Mouse (Mus musculus): ENCODE measurements around the gene Cys1. TPM values are rescaled to one million over a fixed set of nuclear protein-coding genes. Genes with fewer than 3 reads are reported as not detected.

Cys1 gene
- total and polyA plus RNA-seq, 2 experiments from 2014 or later, result 1.4 to 3.9 TPM

DNA sequence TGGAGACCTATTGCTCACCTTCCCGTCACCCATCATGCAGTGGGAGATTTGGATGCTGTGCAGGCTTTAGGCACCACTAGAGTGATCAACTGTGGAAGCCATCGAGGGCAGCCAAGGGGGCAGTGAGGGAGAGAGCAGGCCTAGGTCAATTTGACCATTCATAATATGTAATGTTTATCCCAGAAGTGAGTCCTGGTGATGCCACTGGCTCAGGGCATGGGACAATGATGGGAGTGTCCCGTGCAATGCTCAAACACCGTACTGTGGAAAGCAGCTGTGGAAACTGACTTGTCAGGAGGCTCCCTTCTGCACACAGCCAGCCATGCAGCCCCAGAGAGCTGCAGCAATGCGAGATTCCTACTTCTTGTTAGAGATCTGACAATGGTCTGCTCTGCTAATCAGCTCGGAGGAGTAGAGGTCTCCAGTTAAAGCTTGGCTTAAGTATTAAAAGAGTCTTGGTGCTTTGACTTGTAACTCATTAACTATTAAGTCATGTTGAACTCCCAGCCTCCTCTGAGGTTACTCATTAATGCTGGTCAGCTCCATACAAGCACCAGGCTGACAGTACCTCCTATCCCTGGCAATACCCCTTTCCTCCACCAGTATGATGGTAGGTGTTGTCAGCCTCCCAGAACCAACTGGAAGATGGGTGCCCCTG is 4.6 kb upstream of the Cys1 start:
- H3K9ac ChIP-seq (replicated peaks; ENCODE audit: low read length), result no peak overlapping the region
- TF ChIP-seq CTCF (IDR thresholded peaks at IDR 0.05; ENCODE audit: low read depth), result no peak
- WGBS, result 65% methylated on average over 6 of the region's 6 CpGs
- no peak overlapping the region for H3K4me3 ChIP-seq (ENCODE audit: low read length)
- no peak overlapping the region for H3K4me2 ChIP-seq (ENCODE audit: low read depth, low read length)
- no peaks in the 10 kb centered on the region for H3K27me3 ChIP-seq (ENCODE audit: insufficient read depth, low read length)
- DNase-seq (ENCODE audit: low spot score), result no peak
- no peaks in the 10 kb centered on the region for H3K9me3 ChIP-seq (ENCODE audit: low read length)
- no peak overlapping the region for H3K27ac ChIP-seq
- ATAC-seq, result no peak
- no peaks in the 10 kb centered on the region for H3K36me3 ChIP-seq (ENCODE audit: insufficient read depth, low read length)
- peaks cover 7% of the 10 kb centered on the region; the same call in 1 of the 2 replicates for H3K4me1 ChIP-seq (ENCODE audit: insufficient read depth, low read length)

DNA sequence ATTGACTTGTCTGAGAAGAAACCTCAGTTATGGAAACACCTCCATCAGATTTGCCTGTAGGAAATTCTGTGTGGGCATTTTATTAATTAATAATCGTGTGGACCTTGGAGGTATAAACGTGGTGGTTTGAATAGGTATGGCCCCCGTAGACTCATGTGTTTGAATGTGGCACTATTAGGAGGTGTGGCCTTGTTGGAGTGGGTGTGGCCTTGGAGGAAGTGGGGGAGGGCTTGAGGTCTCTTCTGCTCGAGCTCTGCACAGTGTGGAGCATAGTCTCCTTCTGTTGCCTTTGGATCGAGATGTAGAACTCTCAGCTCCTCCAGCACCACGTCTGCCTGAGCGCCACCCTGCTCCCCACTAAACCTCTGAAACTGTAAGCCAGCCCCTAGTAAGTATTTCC is 1.8 kb upstream of the Cys1 start:
- H3K27ac ChIP-seq, result no peak overlapping the region
- no peaks in the 10 kb centered on the region for H3K9me3 ChIP-seq (ENCODE audit: low read length)
- peaks cover 15% of the 10 kb centered on the region; the same call in 1 of the 2 replicates for H3K4me1 ChIP-seq (ENCODE audit: insufficient read depth, low read length)
- H3K9ac ChIP-seq (replicated peaks; ENCODE audit: low read length), result no peak overlapping the region
- no peak for TF ChIP-seq CTCF (IDR thresholded peaks at IDR 0.05; ENCODE audit: low read depth)
- ATAC-seq (no peak), DNase-seq (ENCODE audit: low spot score) (no peak)
- no peak overlapping the region for H3K4me2 ChIP-seq (ENCODE audit: low read depth, low read length)
- no peaks in the 10 kb centered on the region for H3K27me3 ChIP-seq (ENCODE audit: insufficient read depth, low read length)
- H3K4me3 ChIP-seq (ENCODE audit: low read length), result no peak overlapping the region
- WGBS, result 72% methylated on average over 7 of the region's 7 CpGs
- H3K36me3 ChIP-seq (ENCODE audit: insufficient read depth, low read length), result no peaks in the 10 kb centered on the region

DNA sequence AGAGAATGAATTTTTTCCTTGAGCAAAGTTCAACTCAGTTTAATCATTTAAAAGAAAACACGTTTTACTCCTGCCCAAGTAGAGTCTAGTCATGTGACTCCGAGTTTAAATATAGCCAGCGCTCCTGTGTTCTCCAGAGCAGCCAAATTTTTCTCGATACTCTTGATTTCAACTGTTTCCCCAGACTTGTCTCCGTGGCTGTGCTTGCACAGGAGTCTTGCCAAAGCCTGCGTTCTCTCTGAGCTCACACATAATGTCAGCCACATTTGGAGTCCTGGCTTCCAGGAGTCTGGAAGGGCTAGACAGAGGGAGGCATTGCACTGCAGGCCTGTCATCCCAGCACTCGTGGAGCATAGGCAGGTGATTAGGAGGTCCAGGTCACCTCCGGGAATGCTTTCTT is 950 bp upstream of the Cys1 start:
- 50% methylated on average over 8 of the region's 8 CpGs for WGBS
- H3K4me3 ChIP-seq (ENCODE audit: low read length), result no peak overlapping the region
- H3K9ac ChIP-seq (replicated peaks; ENCODE audit: low read length), result no peak overlapping the region
- DNase-seq (ENCODE audit: low spot score), result no peak
- no peak for TF ChIP-seq CTCF (IDR thresholded peaks at IDR 0.05; ENCODE audit: low read depth)
- peaks cover 15% of the 10 kb centered on the region; the same call in 1 of the 2 replicates for H3K4me1 ChIP-seq (ENCODE audit: insufficient read depth, low read length)
- no peaks in the 10 kb centered on the region for H3K36me3 ChIP-seq (ENCODE audit: insufficient read depth, low read length)
- H3K27ac ChIP-seq, result no peak overlapping the region
- H3K9me3 ChIP-seq (ENCODE audit: low read length), result no peaks in the 10 kb centered on the region
- no peaks in the 10 kb centered on the region for H3K27me3 ChIP-seq (ENCODE audit: insufficient read depth, low read length)
- H3K4me2 ChIP-seq (ENCODE audit: low read depth, low read length), result no peak overlapping the region
- no peak for ATAC-seq

DNA sequence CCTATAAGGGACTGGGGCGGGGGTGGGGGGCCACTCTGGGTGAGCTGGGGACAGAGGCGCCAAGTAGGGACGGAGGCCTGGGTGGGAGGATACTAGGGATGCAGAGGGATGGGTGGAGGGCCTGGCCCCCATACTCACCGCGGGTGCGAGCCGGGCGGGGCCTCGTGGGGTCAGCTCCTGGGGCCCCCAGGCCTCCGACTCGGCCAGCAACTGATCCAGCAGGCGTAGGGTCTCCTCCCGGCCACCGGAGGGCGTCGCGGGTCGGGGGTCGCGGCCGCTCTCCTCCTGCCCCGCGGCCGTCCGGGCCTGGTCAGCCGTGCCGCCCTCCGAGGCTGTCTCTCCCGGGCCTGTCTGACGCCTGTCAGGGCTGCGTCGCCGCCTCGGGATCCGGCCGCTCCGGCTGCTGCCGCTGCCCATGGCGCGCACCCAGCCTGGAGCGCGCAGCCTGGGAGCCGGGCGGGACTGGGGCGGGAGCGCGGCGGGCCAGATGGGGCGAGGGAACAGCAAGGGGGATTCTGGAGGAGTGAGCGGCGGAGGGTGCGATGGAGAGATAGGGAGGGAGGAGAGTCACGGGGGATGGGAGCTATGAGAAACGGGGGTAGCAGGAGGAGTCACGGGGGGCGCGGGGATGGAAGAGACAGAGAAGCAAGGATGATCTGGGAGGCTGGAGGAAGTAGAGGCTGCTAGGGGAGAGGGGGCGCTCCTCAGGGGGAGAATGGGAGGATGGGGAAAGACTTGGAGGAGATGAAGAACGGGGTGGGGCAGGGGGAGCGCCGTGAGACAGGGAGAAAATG is 924 bp downstream of the Cys1 start:
- Histone ChIP-seq H3K27ac (no peak overlapping the region), H3K4me3 (ENCODE audit: low read length) (peak overlapping the region; percentile 67), H3K9ac (replicated peaks; ENCODE audit: low read length) (peak overlapping the region; percentile 83), H3K9me3 (ENCODE audit: low read length) (no peaks in the 10 kb centered on the region), H3K27me3 (ENCODE audit: insufficient read depth, low read length) (no peaks in the 10 kb centered on the region), H3K36me3 (ENCODE audit: insufficient read depth, low read length) (no peaks in the 10 kb centered on the region), H3K4me1 (ENCODE audit: insufficient read depth, low read length) (peaks cover 15% of the 10 kb centered on the region; the same call in 1 of the 2 replicates), H3K4me2 (ENCODE audit: low read depth, low read length) (peak overlapping the region; percentile 94)
- 2% methylated on average over 43 of the region's 61 CpGs for WGBS
- DNase-seq (ENCODE audit: low spot score) (peak; percentile 28), ATAC-seq (peak; percentile 77)
- peak; percentile 14; the same call in 1 of the 2 replicates for TF ChIP-seq CTCF (IDR thresholded peaks at IDR 0.05; ENCODE audit: low read depth)

DNA sequence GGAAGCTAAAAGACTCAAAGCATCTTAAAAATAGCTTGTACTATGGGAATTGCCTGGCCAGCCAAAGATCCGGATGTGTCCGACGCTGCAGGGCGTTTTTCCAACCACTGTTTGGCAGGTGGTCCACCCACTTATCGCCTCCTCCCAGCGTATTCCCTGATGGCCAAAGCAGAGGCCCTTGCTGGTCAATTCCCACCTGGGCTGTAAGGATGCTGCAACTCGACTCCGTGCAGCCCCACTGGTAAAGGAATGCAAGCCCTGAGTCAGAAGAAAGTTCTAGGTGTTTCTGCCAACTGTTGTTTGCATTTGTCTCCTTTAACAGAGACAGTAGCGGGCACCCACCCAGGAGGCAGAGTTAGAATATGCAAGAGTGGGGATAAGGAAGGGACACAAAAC is 1.5 kb downstream of the Cys1 start:
- Histone ChIP-seq H3K4me1 (ENCODE audit: insufficient read depth, low read length) (peaks cover 15% of the 10 kb centered on the region; the same call in 1 of the 2 replicates), H3K27ac (no peak overlapping the region), H3K9ac (replicated peaks; ENCODE audit: low read length) (peak overlapping the region; percentile 83; the same call in 1 of the 2 replicates), H3K4me3 (ENCODE audit: low read length) (peak overlapping the region; percentile 67), H3K27me3 (ENCODE audit: insufficient read depth, low read length) (no peaks in the 10 kb centered on the region), H3K9me3 (ENCODE audit: low read length) (no peaks in the 10 kb centered on the region), H3K36me3 (ENCODE audit: insufficient read depth, low read length) (no peaks in the 10 kb centered on the region), H3K4me2 (ENCODE audit: low read depth, low read length) (peak overlapping the region; percentile 94)
- DNase-seq (ENCODE audit: low spot score) (no peak), ATAC-seq (no peak)
- 16% methylated on average over 9 of the region's 9 CpGs for WGBS
- TF ChIP-seq CTCF (IDR thresholded peaks at IDR 0.05; ENCODE audit: low read depth), result no peak

DNA sequence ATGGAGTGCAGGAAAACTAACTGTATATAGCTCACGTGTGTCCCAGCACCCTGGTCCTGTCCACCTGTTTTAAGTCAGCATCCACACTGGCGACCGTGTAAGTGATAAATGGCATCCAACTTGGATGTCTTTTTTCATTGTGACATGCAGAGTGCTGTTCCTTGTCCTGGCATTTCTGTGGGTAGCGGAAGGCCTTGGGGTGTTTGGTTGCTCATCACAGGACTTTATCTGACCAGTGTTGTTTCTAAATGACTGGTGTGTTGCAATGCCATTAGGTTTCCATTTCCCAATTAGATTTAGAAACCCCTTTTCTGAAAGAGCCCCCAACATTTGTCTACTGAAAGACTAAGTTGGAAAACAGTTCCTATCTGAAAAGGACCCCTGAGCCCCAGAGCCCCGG is 19.5 kb downstream of the Cys1 start:
- Histone ChIP-seq H3K4me2 (ENCODE audit: low read depth, low read length) (no peak overlapping the region), H3K4me1 (ENCODE audit: insufficient read depth, low read length) (no peaks in the 10 kb centered on the region), H3K4me3 (ENCODE audit: low read length) (no peak overlapping the region), H3K9ac (replicated peaks; ENCODE audit: low read length) (no peak overlapping the region), H3K36me3 (ENCODE audit: insufficient read depth, low read length) (peaks cover 9% of the 10 kb centered on the region; the same call in 1 of the 2 replicates), H3K27me3 (ENCODE audit: insufficient read depth, low read length) (no peaks in the 10 kb centered on the region), H3K27ac (no peak overlapping the region), H3K9me3 (ENCODE audit: low read length) (no peaks in the 10 kb centered on the region)
- DNase-seq (ENCODE audit: low spot score) (no peak), ATAC-seq (no peak)
- TF ChIP-seq CTCF (IDR thresholded peaks at IDR 0.05; ENCODE audit: low read depth), result no peak
- 89% methylated on average over 5 of the region's 5 CpGs for WGBS

Data from hindbrain, postnatal 0 days (tissue).